Mouse (Mus musculus): ENCODE measurements around the gene Krtap27-1.

Krtap27-1 gene

DNA sequence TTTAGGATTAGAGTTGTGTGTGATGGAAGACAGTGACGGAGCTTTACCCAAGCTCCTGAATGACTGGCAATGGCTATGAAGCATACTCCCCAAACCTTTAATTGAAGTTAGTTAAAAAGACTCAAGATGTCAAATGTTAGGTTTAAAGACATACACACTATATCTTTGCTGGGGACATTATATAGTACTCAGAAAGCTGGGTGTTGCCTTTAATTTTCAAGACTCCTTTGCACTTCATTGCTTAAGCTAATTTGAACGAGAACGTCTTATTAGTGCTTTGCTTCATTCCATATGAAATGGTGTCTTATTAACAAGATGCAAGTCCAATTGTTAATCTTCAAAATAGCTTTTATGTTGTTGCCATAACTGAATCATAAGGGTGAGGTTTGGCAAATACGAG, at the start of gene Krtap27-1:
TSS of gene Krtap27-1 (minus strand) at position 101 of the 400 bp plus-strand sequence.
- DNase-seq (ENCODE audit: low spot score in 2 of 2) = no peak

DNA sequence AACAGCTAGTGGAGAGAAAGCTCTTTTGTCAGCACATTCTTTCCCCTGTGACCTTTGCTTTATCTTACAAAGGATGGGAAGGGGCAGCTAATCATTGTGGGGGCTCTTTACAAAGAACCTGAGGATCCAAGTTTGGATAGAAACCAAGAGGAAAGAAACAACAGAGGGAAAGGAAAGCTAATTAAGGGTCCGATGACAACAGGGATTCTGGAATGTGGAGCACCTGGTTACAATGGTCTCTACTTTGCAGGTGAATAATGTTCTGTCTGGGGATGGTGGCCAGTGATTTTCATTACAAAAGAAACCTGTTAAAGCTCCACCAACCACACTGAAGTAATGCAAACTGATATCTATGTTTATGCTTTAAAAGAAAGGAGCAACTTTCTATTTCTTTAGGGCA, 48.6 kb upstream of the Krtap27-1 start:
- no peak for DNase-seq (ENCODE audit: low spot score in 2 of 2)

DNA sequence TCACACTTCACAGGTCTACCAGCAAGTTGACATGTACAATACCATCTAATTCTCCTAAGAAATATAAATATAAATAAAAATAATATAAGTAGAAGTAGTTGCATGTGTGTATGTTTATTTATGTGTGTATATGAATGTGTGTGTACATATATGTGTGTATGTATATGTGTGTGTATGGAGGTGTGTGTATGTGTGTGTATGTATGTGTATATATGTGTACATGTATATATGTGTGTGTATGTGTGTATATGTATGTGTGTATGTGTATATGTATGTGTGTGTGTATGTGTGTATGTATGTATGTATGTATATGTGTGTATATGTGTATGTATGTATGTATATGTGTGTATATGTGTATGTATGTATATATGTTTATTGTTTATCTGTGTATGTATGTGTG, 45.1 kb upstream of the Krtap27-1 start:
- DNase-seq (ENCODE audit: low spot score in 2 of 2) = no peak

DNA sequence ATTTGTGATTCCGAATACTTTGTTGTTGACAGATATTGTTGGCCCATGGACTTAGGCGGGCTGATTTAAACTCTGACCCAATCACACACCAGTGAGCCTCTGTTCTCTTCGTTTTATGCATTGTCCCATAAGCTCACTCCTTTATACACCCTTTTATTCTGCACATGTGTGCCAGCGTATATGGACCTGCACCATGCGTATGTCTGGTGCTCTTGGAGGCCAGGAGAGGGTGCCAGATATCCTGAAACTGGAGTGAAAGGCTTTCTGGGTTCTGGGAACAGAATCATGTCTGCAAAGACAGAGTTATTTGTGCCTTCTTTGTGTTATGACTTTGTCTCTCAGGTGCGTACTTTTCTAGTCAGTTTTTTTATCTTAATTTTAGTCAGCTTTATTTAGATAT, 39.8 kb upstream of the Krtap27-1 start:
- no peak for DNase-seq (ENCODE audit: low spot score in 2 of 2)

DNA sequence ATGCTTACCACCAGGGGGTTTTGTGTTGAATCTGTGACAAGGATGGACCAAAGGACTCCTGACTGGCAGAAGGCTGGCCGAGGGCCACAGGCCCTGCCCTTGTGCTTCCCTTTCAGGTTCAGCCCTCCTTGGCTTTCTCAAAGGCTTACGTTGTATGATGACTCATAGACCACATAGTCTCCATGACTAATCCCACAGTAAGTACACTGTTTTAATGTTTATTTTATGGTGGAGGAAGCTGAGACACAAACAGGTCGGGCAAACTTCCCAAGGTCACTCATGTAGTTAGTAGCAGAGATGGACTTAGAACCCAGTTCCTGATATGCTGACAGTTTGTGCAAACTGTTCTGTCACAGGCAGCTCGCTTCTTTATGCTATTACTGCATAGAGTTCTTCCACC, 39.3 kb upstream of the Krtap27-1 start:
- no peak for DNase-seq (ENCODE audit: low spot score in 2 of 2)

DNA sequence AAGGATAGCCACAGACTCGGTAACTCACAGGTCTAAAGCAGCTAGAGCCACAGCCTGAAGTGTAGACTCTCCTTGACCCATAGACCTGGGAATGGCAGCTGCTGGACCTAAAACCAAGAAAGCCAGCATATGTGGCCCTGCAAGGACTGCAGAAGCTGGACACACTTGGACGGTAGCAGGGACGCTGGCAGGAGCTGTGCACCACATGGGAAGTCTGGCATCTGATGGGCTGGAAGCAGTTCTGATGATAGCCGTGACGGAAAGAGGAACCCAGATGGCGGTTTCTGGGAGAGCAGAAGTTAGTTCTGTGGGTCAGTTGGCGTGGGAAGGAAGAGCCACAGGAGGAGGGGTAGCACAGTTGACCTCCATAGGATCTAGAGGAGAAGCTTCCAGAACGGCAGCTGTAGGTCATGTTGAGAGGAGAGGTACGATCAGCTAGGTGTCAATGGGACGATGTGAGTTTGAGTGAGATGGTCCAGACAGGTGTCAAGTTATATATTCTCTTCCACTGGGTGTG, 36.1 kb upstream of the Krtap27-1 start, which contains the start of gene 2310061N02Rik:
TSS of gene 2310061N02Rik (minus strand) at position 467 of the 517 bp plus-strand sequence.
- DNase-seq (ENCODE audit: low spot score in 2 of 2) = no peak

DNA sequence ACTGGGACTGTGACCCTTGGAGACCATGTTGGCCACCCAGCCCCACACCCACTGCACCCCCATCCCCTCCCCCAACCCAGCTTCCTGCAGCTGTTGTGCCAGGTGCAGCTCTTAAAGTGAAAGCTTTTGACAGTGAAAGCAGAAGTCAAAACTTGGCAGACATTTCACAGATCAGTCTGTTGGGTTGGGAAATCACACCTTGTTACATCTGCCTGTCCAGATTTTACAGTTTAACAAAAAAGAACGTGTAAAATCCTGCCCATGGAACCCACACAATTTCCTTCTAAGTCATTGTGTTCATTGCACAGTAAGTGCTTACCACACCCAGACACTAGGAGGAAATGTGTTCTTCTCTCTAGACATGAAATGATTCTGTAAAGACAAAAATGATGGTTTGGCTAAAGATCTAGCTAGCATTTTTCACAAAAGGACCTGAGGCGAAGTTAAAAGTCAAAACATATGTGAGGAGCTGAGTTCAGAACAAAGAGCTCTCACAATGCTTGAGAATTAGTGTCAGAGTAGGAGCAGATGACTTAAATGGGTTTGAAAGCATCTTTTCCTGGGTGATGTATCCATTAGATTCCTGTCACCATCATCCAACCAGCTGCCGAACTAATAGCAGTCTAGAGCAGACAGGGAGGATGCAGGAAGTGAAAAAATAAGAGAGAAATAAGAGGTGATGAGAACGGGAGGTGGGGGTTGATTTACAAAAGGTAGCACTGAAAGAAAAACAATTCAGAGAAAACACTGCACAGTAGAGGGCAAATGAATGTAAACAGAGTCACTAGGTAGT, 29.8 kb upstream of the Krtap27-1 start:
- no peak for DNase-seq (ENCODE audit: low spot score in 2 of 2)

DNA sequence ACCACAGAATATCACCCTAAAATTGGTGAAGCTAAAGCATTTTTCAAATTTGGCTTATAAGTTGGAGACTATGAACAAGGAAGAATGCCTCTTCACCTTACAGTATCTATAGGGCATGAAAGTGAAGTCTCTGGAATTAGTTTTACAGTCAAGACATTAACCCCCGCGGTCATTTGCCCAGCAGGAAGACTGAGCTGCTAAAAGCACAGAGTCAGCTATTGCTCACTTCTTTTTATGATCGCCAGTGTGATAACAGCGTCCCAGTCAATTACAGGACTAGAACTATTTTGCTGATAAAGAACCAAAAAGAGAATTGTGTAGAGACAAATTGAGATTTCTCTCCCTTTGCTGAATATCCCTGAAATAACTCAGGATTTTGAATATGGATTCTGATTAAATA, 24.8 kb upstream of the Krtap27-1 start:
- no peak for DNase-seq (ENCODE audit: low spot score in 2 of 2)

DNA sequence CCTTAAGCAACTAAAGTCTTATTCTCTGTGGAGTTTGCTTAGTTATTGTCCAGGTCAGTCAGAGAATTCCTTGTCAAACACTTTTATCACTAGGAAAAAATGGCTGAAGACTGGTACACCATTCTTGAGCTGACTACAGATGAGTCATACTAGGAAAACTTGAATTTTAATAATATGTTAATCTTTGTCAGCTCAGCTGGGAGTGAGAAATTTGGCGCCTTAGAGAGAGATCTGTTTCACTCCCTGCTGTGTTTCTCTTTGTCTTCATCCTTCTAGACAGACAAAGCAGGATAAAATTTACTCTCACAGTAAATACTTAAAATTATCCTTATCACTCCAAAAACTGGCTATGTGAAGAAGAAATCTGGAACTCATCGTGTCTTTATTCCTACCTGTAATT, 9.8 kb upstream of the Krtap27-1 start:
- no peak for DNase-seq (ENCODE audit: low spot score in 2 of 2)

DNA sequence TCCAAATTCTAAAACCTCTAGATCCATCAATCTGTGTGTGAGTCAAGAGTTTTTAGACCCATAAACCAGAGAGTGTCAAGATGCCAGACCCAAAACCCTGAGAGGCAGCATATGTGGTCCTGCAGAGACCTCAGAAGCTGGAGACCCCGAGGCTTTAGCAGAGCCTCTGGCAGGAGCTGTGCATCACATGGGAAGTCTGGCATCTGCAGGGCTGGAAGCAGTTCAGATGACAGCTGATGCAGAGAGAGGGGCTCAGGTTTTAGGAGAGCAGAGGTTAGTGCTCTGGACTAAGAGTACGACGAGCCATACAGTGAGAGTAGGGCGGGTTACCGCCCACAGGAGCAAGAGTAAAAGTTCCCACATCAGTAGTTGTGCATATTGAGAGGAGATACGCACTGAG, 7.6 kb upstream of the Krtap27-1 start:
- DNase-seq (ENCODE audit: low spot score in 2 of 2) = no peak

DNA sequence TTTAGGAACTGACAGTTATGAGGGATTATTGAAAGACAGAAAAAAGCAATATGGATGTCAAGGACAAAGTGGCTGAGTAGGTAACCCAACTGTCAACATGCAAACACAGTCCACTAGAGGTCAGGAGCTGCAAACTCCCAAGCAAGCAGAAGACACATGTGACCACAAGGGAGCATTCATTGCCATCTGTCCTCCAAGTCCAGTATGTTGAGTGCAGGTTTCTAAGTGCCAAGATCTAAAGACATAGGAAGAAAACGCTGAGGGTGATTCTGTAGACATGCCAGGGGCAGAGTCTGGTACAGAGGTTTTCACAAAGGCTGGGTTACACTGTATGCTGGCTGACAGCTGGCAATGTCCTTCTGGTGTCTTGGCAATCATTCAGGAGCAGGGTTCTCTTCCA, 14.0 kb downstream of the Krtap27-1 start:
- DNase-seq (ENCODE audit: low spot score in 2 of 2) = no peak

DNA sequence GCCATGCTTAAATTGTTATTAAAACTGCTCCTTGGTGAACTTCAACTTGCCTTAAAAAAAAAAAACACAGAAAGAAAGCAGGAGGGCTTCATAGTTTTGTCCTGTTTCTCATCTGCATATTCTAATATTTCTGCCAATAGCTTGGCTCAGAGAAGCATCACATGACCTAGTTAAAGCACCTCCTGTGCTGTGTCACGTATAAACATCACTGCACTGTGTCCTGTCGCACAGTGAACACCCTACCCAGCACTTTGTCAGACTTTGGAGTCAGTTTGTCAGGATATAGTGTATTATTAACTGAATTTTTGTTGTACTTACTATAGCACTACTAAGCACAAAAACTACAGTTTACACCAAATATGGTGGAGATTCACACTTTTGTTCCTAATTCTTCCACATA, 19.5 kb downstream of the Krtap27-1 start:
- no peak for DNase-seq (ENCODE audit: low spot score in 2 of 2)

DNA sequence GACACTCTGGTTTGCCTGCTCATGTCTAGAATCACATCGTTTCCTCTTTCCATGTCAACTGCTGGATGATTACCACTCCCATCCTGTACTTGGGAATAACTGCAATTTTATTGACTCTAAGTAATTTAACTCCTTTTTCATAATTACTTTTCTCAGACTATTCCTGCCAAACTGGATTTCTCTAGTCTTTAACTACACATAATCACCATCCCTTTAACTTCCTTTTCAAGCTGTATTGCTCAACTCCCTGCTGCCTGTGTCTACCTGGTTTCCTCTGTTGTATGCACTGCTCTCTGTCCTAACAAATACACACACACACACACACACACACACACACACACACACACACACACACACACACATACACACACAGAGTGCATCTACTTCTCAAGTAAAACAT, 20.4 kb downstream of the Krtap27-1 start:
- no peak for DNase-seq (ENCODE audit: low spot score in 2 of 2)

DNA sequence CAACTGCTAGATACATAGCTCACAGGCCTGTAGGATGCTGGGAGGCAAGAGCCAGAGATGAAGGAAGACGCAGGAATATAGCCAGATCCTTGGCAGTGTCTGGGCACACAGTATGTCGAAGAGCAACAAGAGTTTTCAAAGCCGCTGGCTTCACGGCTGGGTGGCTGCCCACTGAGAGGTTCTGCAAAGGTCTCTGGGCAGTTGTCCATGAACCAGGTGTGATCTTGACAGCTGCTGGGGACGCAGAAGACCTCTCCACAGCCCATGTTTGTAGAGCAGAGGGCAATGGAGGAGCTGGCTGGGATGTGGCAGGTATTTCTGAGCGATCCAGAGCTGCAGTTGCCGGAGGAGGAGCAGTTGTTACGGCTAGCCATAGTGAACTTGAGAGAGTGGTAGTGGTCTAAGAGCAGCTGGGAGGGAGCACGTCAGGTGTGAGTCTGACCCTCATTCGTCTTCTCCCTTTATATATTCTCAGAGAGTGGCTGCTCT, 24.1 kb downstream of the Krtap27-1 start, which contains the start of gene Krtap26-1:
TSS of gene Krtap26-1 (minus strand) at position 439 of the 489 bp plus-strand sequence.
- DNase-seq (ENCODE audit: low spot score in 2 of 2) = no peak

DNA sequence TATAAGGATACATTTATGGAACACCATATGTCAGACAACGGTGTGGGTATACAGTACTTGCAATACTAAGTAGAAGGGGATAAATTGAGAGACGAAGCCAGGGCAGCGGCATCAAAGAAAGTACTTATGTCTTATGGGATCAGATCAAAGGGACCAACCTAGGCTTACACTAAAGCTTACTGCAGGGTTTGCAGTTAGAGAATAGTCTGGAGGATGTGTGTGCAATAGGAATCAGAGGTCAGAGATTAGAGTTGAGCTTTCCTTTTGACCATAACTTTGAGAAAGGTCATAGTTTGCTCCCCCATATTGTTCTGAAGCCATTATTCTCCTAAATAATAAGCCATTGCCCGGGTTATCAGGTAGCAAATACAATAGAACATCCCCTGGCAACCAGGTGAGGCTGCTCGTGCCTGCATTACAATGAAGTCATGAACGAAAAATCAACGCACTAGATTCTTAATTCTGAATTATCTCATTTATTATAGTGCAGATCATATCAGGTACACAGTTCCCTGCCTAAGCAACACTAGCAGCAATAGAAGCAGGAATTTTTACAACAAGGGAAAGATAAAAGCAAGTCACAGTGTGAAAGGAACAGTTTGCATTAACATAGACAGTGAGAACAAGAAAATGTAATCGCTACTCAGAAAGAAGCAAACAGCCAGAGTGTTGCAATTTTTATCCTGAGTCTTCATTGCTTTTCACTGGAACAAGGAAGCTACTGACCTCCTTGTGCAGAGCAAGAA, 24.9 kb downstream of the Krtap27-1 start:
- no peak for DNase-seq (ENCODE audit: low spot score in 2 of 2)

DNA sequence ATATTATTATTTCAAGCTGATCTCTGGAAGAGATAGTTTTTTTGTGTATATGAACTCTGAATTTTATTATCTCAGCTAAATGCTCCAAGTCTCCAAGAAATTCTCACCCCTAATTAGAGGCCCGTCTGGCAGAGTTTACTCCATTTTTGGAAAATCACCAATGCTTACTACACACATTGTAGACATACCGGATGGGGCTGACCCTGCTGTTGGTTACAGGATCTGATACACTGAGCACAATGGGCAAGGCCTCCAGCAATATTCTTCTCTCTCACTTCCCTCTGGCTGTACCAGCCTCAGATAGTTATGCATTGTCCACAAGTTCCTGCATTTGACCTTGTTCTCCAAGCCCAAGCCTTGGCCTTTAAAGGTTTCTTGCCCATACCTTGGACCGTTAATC, 31.4 kb downstream of the Krtap27-1 start:
- DNase-seq (ENCODE audit: low spot score in 2 of 2) = no peak

DNA sequence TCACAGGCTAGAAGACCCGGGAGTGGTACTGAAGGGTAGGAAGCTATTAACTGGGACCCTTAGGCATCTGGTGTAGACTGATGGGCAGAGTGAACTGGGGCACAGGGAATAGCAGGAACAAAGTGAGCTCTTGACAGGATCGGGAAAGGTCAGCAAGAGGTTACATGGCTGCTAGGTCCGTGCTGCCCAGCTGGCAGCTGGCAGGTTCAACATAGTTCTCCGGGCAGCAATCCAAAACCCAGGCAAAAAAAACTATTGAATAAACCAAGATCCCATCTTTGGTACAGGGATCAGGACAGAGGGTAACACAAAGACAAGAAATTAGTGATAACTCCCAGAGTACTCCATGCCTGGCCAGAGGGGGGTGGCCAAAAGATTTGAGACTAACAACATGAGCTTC, 36.3 kb downstream of the Krtap27-1 start:
- DNase-seq (ENCODE audit: low spot score in 2 of 2) = no peak

DNA sequence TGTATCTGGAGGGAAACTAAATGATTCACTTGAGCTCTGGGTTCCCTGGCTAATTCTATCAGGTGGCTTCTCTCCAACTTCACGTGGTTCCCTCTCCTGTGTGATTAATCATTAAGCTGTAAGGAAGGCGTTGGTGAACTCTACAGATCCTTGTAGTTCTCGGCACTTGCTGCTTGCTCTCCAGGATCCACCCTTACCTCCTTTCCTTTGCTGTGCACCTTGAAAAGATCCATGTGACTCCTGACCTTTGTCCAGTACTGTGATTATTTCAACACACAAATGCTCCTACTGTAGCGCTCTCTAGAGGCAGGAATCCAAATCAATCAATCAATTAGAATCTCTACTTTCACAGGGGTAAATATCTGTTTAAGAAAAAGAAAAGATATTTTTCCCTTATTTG, 40.0 kb downstream of the Krtap27-1 start:
- DNase-seq (ENCODE audit: low spot score in 2 of 2) = no peak

DNA sequence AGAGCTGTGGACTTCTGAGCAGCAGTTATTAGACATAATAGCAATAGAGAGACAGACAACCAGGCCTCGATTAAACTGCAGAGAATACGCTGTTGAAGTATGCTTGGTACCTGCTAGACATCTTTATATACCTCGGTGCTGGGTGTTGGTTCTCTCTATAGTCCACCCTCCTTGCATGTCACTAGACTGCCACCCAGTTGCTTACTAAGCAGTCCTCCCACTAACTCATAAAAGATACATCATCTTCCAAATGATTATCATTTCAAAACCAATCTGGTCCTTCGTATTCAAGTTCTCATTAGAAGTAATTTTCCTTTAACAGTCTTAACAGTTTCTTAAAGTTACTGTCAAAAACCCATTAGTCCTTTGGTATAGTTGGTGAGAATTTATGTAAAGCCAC, 43.9 kb downstream of the Krtap27-1 start, which contains the start of gene 2310079G19Rik:
TSS of gene 2310079G19Rik (minus strand) at position 101 of the 400 bp plus-strand sequence.
- no peak for DNase-seq (ENCODE audit: low spot score in 2 of 2)

Data from right cerebral cortex, postnatal 36 days (tissue).